Mouse (Mus musculus) lung, postnatal 0 days (tissue): Measurements from ENCODE around the gene Garnl3. TPM values are rescaled to one million over a fixed set of nuclear protein-coding genes. Genes with fewer than 3 reads are reported as not detected.

Source experiments
- ATAC-seq: fragments of 200-750 bp; cut with Nextera tagmentation; 2 replicates; pipeline ENCODE4 v1.8.0; 2017; ENCODE audit warnings: moderate library complexity
- DNase-seq: peaks from one replicate; pipeline ENCODE4 v3.0.0-alpha.2; 2016; ENCODE audit warnings: low spot score
- H3K27ac ChIP-seq: fragments of 300-500 bp; sonication (generic); 2 replicates; pipeline ENCODE4 v1.5.1; 2014; ENCODE audit warnings: antibody characterized with exemption, mild to moderate bottlenecking, low read length, mixed read lengths
- H3K27me3 ChIP-seq: fragments of 300-500 bp; sonication (generic); replicated peaks from 2 replicates; pipeline ENCODE4 v1.6.1; 2014; ENCODE audit warnings: low read length, mixed read lengths; ENCODE audit not compliant: insufficient read depth
- H3K36me3 ChIP-seq: fragments of 300-500 bp; sonication (generic); 2 replicates; pipeline ENCODE4 v1.6.1; 2014; ENCODE audit warnings: low read length, mixed read lengths; ENCODE audit not compliant: insufficient read depth
- H3K4me1 ChIP-seq: fragments of 300-500 bp; sonication (generic); 2 replicates; pipeline ENCODE4 v1.6.1; 2014; ENCODE audit warnings: antibody characterized with exemption, low read depth, low read length, mixed read lengths; ENCODE audit not compliant: insufficient read depth
- H3K4me2 ChIP-seq: fragments of 300-500 bp; sonication (generic); replicated peaks from 2 replicates; pipeline ENCODE4 v1.6.1; 2014; ENCODE audit warnings: low read depth, mild to moderate bottlenecking, low read length, moderate library complexity, mixed read lengths
- H3K4me3 ChIP-seq: fragments of 300-500 bp; sonication (generic); 2 replicates; pipeline ENCODE4 v1.5.1; 2014; ENCODE audit warnings: low read depth, low read length
- H3K9ac ChIP-seq: fragments of 300-500 bp; sonication (generic); replicated peaks from 2 replicates; pipeline ENCODE4 v1.6.1; 2014; ENCODE audit warnings: low read depth, mild to moderate bottlenecking
- H3K9me3 ChIP-seq: fragments of 300-500 bp; sonication (generic); 2 replicates; pipeline ENCODE4 v1.6.1; 2016; ENCODE audit warnings: low read length, mixed read lengths
- CTCF ChIP-seq: IDR thresholded peaks from 2 replicates; pipeline ENCODE4 v1.5.1; 2016; ENCODE audit warnings: antibody characterized with exemption, mild to moderate bottlenecking
- EP300 ChIP-seq: IDR thresholded peaks from 2 replicates; pipeline ENCODE4 v1.6.1; 2016; ENCODE audit warnings: antibody characterized with exemption, mild to moderate bottlenecking, control low read depth
- WGBS: fragments of 180-500 bp; shearing (Covaris S2); extraction: QIAGEN DNeasy Blood & Tissue Kit; methylation state at CpG from one replicate; pipeline ENCODE4 v1.1.7; 2014; 5-methylcytosine and 5-hydroxymethylcytosine counted together
- polyA plus RNA-seq: library from polyadenylated mRNA; unstranded; fragments of >200 nt; fragmentation: Nextera tagmentation; extraction: Ambion mirVana; gene quantifications from 2 replicates; pipeline ENCODE4 v1.2.1, GENCODE M21; 2015

Gene Garnl3
- polyA plus RNA-seq, 1 experiment from 2014 or later = 5.9 TPM

DNA sequence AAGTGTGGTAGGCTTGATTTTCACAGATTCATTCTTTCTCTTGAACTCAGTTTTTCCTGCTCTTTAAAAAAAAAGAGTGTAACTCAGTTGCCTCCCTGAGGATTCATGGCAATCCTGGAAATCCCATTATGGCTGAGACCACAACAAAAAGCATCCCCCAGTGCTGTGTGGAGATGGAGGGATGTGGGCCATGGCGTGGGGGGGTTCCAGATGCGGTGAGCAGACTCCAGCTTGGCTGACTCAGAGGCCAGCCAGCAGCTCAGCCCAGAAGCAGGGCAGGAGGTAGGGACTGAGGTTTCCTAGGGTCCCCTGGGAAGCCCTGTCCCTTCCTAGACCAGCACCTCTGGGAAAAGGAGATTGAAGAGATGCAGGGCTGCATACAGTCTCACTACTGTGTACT, 45.5 kb upstream of the Garnl3 start:
- Histone ChIP-seq H3K27me3 (no peaks in the 10 kb centered on the region), H3K4me1 (no peaks in the 10 kb centered on the region), H3K4me2 (no peak overlapping the region), H3K27ac (no peak overlapping the region), H3K36me3 (no peaks in the 10 kb centered on the region), H3K9me3 (no peaks in the 10 kb centered on the region), H3K4me3 (no peak overlapping the region), H3K9ac (no peak overlapping the region)
- TF ChIP-seq EP300 (no peak), CTCF (no peak)
- WGBS = 85% methylated on average over 2 of the region's 2 CpGs
- no peak for DNase-seq
- no peak for ATAC-seq

DNA sequence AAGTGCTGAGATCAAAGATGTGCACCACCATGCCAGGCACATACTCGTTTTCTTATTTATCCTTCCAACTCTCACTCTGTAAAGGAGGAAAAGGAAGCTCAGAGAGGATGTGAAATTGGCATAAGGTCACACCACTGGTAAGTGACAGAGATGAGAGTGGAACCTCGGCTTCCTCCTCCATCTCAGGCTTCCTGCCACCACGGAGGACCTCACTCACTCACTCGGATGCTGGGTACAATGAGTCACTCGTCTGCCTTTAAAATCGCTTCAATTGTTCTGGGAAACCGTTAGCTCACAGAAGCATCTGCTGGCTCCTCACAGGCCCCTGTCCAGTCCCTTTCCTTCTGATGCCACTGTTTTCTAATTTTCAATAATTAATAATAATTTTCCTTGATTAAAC, 45.1 kb upstream of the Garnl3 start:
- 46% methylated on average over 7 of the region's 7 CpGs for whole genome bisulfite sequencing

DNA sequence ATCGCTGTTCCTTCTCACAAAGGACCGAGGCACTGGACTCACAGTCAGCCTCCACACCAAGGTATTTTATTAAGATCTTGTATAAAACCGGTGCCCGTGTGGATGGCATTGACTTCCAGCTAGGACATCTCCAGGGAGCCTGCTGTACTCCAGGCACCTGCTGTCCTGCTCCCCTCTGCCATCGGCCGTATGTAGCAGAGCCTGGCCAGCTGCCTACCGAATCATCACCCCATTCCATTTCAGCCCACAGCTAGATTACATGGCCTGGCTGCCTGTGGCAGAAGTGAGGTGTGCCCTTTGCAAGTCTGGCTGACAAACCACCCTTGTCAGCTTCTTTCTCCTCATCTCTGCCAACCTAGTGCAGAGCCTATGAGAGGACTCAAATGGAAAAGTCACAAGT, 42.2 kb upstream of the Garnl3 start:
- Histone ChIP-seq H3K27ac (no peak overlapping the region), H3K4me3 (no peak overlapping the region), H3K9ac (no peak overlapping the region), H3K4me2 (no peak overlapping the region), H3K4me1 (no peaks in the 10 kb centered on the region), H3K36me3 (no peaks in the 10 kb centered on the region), H3K27me3 (no peaks in the 10 kb centered on the region), H3K9me3 (no peaks in the 10 kb centered on the region)
- DNase-seq (no peak), ATAC-seq (no peak)
- WGBS = 94% methylated on average over 7 of the region's 7 CpGs
- TF ChIP-seq CTCF (no peak), EP300 (no peak)

More for the DNA sequence above, 45.1 kb upstream of the Garnl3 start:
- Histone ChIP-seq H3K4me3 (no peak overlapping the region), H3K36me3 (no peaks in the 10 kb centered on the region), H3K9ac (no peak overlapping the region), H3K9me3 (no peaks in the 10 kb centered on the region), H3K27me3 (no peaks in the 10 kb centered on the region), H3K4me1 (no peaks in the 10 kb centered on the region), H3K27ac (no peak overlapping the region), H3K4me2 (no peak overlapping the region)
- no peak for TF ChIP-seq EP300
- TF ChIP-seq CTCF = no peak
- ATAC-seq = no peak
- DNase-seq = no peak

DNA sequence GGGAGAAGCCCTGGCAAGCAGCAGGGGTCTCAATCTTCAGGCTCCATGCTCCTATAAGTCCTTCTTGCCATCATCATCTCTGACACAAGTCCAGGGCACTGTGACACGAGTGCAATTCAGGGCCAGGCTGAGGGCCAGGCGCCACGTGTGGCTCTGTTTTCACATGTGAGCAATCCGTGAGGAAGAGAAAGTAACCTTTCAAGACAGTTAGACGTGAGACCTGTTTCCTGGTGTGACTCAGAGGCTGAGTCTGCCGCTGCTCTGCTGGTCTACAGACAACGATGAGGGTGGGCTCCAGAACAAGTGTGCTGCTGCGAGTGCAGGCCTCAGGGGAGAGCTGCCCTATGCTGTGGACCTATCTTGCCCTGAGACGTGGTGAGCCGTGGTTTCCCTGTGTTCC, 41.7 kb upstream of the Garnl3 start:
- 69% methylated on average over 10 of the region's 10 CpGs for WGBS
- H3K4me3 ChIP-seq = no peak overlapping the region
- no peak for TF ChIP-seq EP300
- no peak for TF ChIP-seq CTCF

DNA sequence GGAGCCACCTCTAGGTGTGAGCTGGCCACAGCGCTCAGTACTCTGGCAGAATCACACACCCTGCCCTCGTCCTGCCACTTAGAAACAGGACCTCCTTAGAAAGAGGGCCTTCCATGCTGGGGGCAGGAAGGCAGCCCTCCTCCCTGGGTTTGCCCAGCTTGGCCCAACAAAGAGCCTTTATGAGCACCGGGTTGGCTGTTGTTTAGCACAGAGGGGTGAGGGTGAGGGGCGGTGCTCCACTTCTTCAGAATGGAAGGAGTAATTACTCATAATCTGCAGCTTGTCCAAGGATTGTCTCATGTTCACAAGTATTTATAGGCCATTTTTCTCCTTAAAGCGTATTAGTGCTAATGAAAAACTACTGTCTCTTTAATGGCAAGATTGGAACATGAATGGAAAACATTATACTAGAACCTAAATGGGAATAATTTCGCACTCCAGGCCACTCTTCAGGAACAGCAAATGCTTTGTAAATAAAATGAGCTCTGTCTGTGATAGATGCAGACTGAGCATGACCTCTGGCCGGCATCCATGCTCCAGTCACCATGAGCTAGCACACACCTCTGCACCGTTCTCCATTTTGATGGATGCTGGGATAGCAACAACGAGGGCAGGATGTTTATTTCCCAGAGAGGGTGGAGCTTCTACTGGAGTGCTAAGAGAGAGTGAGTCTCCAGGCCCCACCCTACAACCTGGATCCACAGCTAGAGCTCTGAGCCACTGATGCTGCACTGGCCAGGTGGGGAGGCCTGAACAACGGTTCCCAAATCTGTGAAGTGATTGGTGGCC, 39.5 kb upstream of the Garnl3 start:
- ATAC-seq (no peak), DNase-seq (no peak)
- 55% methylated on average over 10 of the region's 10 CpGs for WGBS

More for the DNA sequence above, 41.7 kb upstream of the Garnl3 start:
- no peak overlapping the region for H3K27ac ChIP-seq
- H3K4me2 ChIP-seq = no peak overlapping the region
- H3K9ac ChIP-seq = no peak overlapping the region
- DNase-seq (no peak), ATAC-seq (no peak)
- no peaks in the 10 kb centered on the region for H3K27me3 ChIP-seq
- no peaks in the 10 kb centered on the region for H3K4me1 ChIP-seq
- no peaks in the 10 kb centered on the region for H3K9me3 ChIP-seq
- no peaks in the 10 kb centered on the region for H3K36me3 ChIP-seq

DNA sequence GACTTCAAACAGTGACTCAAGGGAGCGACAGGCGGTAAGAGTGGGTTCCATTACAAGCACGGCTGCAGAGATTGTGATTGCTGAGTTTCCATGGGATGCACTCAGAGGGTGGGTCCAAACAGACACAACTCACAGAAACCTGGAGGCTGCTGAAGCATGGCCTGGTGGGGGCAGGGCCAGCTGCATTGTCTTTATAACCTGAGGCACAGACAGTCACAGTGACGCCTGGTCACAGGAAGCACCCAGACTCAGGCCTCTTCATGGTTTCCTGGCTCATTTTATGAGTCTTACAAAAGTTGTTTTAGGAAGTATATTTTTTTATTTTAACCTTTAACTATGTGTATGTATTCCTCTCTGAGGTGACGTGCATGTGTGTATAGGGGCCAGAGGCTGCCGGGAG, 38.0 kb upstream of the Garnl3 start:
- Histone ChIP-seq H3K4me2 (no peak overlapping the region), H3K4me1 (peaks cover 15% of the 10 kb centered on the region), H3K4me3 (no peak overlapping the region), H3K27me3 (no peaks in the 10 kb centered on the region), H3K9ac (no peak overlapping the region), H3K9me3 (no peaks in the 10 kb centered on the region), H3K36me3 (no peaks in the 10 kb centered on the region), H3K27ac (no peak overlapping the region)
- no peak for TF ChIP-seq EP300
- no peak for TF ChIP-seq CTCF
- ATAC-seq = no peak
- DNase-seq = no peak
- 86% methylated on average over 6 of the region's 6 CpGs for WGBS

More for the DNA sequence above, 39.5 kb upstream of the Garnl3 start:
- Histone ChIP-seq H3K27ac (no peak overlapping the region), H3K9ac (no peak overlapping the region), H3K27me3 (no peaks in the 10 kb centered on the region), H3K9me3 (no peaks in the 10 kb centered on the region), H3K4me3 (no peak overlapping the region), H3K4me1 (peaks cover 4% of the 10 kb centered on the region), H3K4me2 (no peak overlapping the region), H3K36me3 (no peaks in the 10 kb centered on the region)
- TF ChIP-seq CTCF = no peak
- TF ChIP-seq EP300 = no peak
